Mouse (Mus musculus) left cerebral cortex, postnatal 4 days (tissue): ENCODE data around the gene Spaca6. TPM values are rescaled to one million over a fixed set of nuclear protein-coding genes. Genes with fewer than 3 reads are reported as not detected.
"Not testable (repeated sequence)": the region's sequence is repeated elsewhere in the genome, so short reads cannot be mapped to it uniquely, and the experiment has no call there.

Source experiments
- DNase-seq: peaks from one replicate; pipeline ENCODE4 v3.0.0-alpha.2; 2022
- intact Hi-C: fragments of 180-260 bp; cut with DNase I; formaldehyde crosslinking; loops from one replicate; pipeline ENCODE4 v1.15.1; 2025
- total RNA-seq, 2 experiments: library from RNA; stranded (reverse); gene quantifications; 2 replicates each; pipeline ENCODE4 v1.2.3; 2021

The Spaca6 gene
- total RNA-seq, 2 experiments from 2014 or later = 87.5 to 99.7 TPM

GRCm38 (mm10) chr17:17843534-17844261 is 16.7 kb downstream of the Spaca6 start:
- intact Hi-C loops = no loop called here
- no peak for DNase-seq

- DNase-seq, intact Hi-C loops: not testable (repeated sequence)
Measured at GRCm38 (mm10) chr17:17844606-17845005, 17.6 kb downstream of the Spaca6 start.

GRCm38 (mm10) chr17:17845187-17846027 is 18.4 kb downstream of the Spaca6 start:
- DNase-seq = no peak
- intact Hi-C loops = no loop called here

- intact Hi-C loops = no loop called here
- no peak for DNase-seq
Measured at GRCm38 (mm10) chr17:17848988-17849387, 22.0 kb downstream of the Spaca6 start.

- intact Hi-C loops = no loop called here
Measured at GRCm38 (mm10) chr17:17849906-17850712, 23.2 kb downstream of the Spaca6 start.

GRCm38 (mm10) chr17:17855064-17855838 is 28.3 kb downstream of the Spaca6 start, which contains the start of gene Has1:
Gene Has1, minus strand, starts transcription at chr17:17855205.
- intact Hi-C loops = no loop called here
- no peak for DNase-seq

More at GRCm38 (mm10) chr17:17849906-17850712, 23.2 kb downstream of the Spaca6 start:
- no peak for DNase-seq

DNA sequence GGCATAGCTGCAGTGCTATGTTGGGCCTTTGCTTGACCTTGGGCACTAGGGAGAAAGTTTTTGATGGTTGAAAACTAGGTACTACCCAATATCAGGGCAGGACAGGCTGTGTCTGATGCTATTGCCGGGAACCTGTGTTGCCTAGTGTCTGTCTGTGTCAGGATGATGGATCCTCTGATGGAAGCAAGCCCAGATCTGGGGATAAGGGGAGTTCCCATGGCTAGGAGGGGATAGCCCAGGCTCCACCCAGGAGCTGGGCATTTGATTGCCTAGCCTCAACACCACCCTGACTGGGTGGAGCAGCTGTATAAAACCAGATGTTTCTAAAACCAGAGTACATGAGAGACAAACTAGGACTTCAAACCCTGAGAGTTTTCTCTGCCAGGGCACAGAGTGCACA is 29.7 kb downstream of the Spaca6 start:
- DNase-seq = no peak
- intact Hi-C loops = no loop called here

- DNase-seq = peak; percentile 17
- intact Hi-C loops = no loop called here
Measured at GRCm38 (mm10) chr17:17857446-17857845, 30.5 kb downstream of the Spaca6 start.

DNA sequence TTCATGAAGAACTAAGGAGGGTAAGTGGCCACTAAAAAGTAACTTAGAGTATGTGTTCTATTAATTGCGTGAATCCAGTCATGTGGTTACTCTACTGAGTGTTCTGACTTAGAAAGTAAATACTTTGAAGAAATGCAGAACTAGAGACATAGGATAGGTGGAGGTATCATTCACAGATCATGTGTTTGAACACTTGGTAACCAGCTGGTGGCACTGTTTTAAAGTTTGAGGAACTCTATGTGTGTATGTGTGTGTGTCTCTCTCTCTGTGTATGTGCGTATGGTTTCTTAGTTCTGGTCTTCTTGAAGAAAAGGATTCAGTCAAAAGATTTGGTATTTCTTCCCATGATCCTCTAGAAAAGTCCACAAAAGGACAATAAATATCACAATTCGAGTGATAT is 33.2 kb downstream of the Spaca6 start:
- intact Hi-C loops = no loop called here
- no peak for DNase-seq

DNA sequence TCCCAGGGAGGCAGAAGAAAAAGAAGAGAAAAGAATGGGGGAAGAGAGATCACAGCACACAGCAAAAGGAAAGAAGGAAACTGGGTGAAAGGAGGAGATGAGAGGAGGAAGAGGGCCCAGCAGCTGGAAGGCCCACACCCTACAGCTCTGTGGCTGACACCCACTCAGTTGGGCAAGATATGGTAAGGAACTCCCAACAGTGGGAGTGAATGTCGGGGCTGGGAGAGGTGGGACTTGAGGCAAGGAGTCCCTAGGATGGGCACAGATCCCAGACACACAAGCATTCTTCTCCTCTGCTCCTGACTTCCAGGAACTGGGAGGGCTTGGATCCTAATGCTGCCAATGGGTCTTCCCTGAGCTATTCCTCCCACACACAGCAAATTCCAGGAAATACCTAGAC is 35.4 kb downstream of the Spaca6 start:
- DNase-seq = no peak
- intact Hi-C loops = no loop called here

GRCm38 (mm10) chr17:17865168-17865567 is 38.2 kb downstream of the Spaca6 start:
- DNase-seq = no peak
- intact Hi-C loops = no loop called here

GRCm38 (mm10) chr17:17866801-17867469 is 40.0 kb downstream of the Spaca6 start:
- intact Hi-C loops = no loop called here
- no peak for DNase-seq

DNA sequence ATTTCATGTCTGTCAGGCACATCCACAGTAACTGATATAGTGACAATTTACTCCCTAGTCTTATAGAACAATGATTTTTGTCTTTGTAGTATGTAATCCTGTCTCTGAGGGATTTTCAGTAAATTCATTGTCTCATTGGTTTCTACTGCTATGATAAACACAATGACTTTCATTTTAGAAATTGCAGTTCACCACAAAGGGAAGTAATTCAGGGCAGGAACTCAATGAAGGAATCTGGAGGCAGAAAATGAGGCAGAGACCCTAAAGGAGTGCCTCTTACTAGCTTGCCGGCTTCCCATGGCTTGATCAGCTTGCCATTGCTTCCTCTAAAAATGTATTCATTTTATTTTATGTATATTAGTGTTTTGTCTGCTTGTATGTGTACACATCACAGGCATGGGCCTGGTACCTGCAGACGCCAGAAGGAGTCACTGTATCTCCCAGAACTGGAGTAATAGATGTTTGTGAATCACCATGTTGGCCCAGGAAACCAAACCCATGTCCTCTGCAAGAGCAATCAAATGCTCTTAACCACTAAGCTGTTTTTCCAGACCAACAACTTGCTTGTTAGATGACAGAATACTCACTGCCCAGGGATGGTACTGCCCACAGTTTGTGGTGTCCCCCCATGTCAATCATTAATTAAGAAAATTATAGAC is 44.1 kb downstream of the Spaca6 start:
- intact Hi-C loops = no loop called here
- DNase-seq = no peak

- no peak for DNase-seq
- intact Hi-C loops = no loop called here
Measured at GRCm38 (mm10) chr17:17871697-17872096, 44.7 kb downstream of the Spaca6 start.

- intact Hi-C loops = no loop called here
- no peak for DNase-seq
Measured at GRCm38 (mm10) chr17:17879347-17879746, 52.4 kb downstream of the Spaca6 start.

DNA sequence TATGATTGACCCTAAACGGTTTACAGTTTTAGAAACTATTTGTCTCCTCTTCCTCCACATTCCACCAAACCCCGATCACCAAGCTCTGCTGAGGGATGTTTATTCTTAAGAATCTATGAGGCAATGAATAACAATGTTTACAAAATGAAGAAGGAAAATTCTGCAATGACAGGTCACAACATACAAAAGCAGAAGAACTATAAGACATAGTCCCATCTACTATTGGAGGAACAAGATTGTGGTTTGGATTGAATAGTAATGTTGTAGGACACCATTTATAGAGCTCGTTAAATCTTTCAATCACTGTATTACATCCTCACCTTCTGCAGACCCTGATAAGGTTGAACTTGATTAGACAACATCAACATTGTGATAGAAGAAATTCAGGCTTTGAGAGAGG is 55.7 kb downstream of the Spaca6 start:
- DNase-seq = no peak
- intact Hi-C loops = no loop called here

DNA sequence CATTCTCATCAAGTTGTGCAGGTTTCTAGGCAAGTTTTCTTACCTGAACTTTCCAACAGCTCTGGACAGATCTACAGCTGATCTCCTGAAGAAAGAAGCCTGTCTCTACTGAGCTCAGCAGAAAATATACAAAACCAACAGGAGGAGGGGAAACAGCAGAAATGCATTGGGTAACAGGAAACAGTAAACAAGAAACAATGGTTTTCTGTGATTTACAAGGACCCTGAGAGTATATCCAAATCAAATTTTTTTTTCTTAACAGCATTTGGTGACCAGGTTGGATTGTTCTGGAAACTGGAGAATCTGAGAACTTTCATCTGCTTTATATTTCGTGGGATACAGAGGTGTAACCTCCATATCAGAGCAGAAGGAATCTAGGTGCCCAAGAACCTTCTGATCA is 56.9 kb downstream of the Spaca6 start, which contains the start of gene Fpr1:
Fpr1 (minus strand) TSS at position 101 of the 400 bp plus-strand sequence.
- intact Hi-C loops = no loop called here

DNA sequence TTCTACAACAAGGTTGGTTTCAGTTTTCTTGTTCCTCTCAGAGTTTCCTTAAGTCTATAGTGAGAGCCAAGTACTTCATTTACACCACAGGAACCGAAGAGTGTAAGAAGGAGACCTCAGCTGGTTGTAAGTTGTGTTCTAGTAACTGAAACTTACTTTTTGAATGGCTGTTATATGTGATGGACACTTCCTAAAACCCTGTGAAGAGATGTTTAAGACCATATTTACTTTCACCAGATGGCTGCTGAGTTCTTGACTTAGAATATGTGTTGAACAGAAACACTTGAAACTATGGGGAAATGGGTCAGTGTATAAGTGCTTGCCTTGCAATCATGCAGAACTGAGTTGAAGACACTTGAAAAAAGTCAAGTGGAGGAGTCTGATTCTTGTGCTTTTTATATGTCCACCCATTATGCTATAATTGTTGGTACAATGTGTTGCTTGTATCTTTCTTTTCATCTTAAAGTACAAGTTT is 60.9 kb downstream of the Spaca6 start, which contains the start of the genes Fpr2 and Fpr3:
Fpr2 (plus strand) TSS at position 51 of the 475 bp plus-strand sequence.
Fpr3 (plus strand) TSS at position 79 of the 475 bp plus-strand sequence.
- intact Hi-C loops = no loop called here
- no peak for DNase-seq

More for the DNA sequence above, 56.9 kb downstream of the Spaca6 start, which contains the start of gene Fpr1:
- no peak for DNase-seq
